10 mouse cellular contexts compared by ENCODE assay signal in the genomic region with DNA sequence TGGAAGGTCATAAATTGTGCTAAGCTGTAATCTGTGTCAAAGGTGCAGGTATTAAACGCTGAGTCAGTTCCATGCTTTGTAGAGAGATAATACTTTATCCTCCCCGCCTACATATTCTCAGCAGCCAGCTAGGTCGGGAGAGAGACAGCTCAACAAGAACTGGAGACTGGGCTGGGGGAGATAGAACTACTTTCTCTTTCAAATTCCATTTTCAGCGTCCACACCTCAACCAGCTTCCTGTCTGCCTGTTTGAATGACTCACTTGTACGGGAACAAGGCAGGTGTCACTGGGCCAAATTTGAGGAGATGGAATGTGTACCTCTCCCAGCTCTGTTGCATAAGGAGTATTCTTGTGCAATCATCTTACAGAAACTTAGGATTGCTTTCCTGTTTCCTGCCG.
DNase-seq lines count a peak whose midpoint lies in the region; ATAC-seq and TF ChIP-seq lines count a peak whose summit lies in the region.
"Had no signal": no experiment of that assay in that cellular context is flagged by ENCODE, and none has a peak within 500 bp of the region (broad histone marks: within the 10 kb centered on the region; RNA-seq: fewer than 3 reads in every experiment).

No protein-coding gene starts in this region.

- WGBS in lung, postnatal 0 days: 16% methylated on average over 6 of the region's 6 CpGs
- WGBS in hindbrain, embryonic 13.5 days: 62% methylated on average over 6 of the region's 6 CpGs
- WGBS in forebrain, embryonic 12.5 days: 59% methylated on average over 6 of the region's 6 CpGs

- no peaks in the 10 kb centered on the region for H3K27me3 ChIP-seq in lung, postnatal 0 days (replicated peaks; ENCODE audit: insufficient read depth, low read length)
- H3K27me3 ChIP-seq in hindbrain, embryonic 13.5 days: no peaks in the 10 kb centered on the region
- no peaks in the 10 kb centered on the region for H3K27me3 ChIP-seq in forebrain, embryonic 12.5 days
- H3K27me3 ChIP-seq: embryonic facial prominence, embryonic 12.5 days; liver, embryonic 13.5 days had no signal

- peak overlapping the region; percentile 31 for H3K4me3 ChIP-seq in gastrocnemius, adult 2 months
- H3K4me3 ChIP-seq in ES-E14 (ENCODE audit: insufficient read depth in 1 of 2, low read depth in 1 of 2, low read length in 2 of 2, poor library complexity in 1 of 2, severe bottlenecking in 1 of 2): no peak overlapping the region
- no peak overlapping the region; the same call in 1 of the 2 replicates for H3K4me3 ChIP-seq in lung, postnatal 0 days (ENCODE audit: low read depth, low read length)
- H3K4me3 ChIP-seq in hindbrain, embryonic 13.5 days: no peak overlapping the region
- no peak overlapping the region for H3K4me3 ChIP-seq in forebrain, embryonic 12.5 days (replicated peaks)
- H3K4me3 ChIP-seq: embryonic facial prominence, embryonic 12.5 days; liver, embryonic 13.5 days had no signal

- ATAC-seq in lung, postnatal 0 days: peak; percentile 92
- ATAC-seq in hindbrain, embryonic 13.5 days (ENCODE audit: low FRiP score): no peak
- ATAC-seq in forebrain, embryonic 12.5 days (ENCODE audit: low FRiP score): no peak

- H3K27ac ChIP-seq in gastrocnemius, adult 2 months: peak overlapping the region; percentile 50
- no peak overlapping the region for H3K27ac ChIP-seq in ES-E14 (ENCODE audit: insufficient read depth, low read depth, low read length, poor library complexity, severe bottlenecking)
- peak overlapping the region; percentile 63; the same call in 1 of the 2 replicates for H3K27ac ChIP-seq in lung, postnatal 0 days (ENCODE audit: low read length)
- H3K27ac ChIP-seq in hindbrain, embryonic 13.5 days: no peak overlapping the region
- H3K27ac ChIP-seq in forebrain, embryonic 12.5 days: no peak overlapping the region
- H3K27ac ChIP-seq: embryonic facial prominence, embryonic 12.5 days; liver, embryonic 13.5 days had no signal

- no peaks in the 10 kb centered on the region for H3K9me3 ChIP-seq in ES-E14 (ENCODE audit: control insufficient read depth, insufficient read depth, low read depth, low read length)
- H3K9me3 ChIP-seq in lung, postnatal 0 days (ENCODE audit: low read length): no peaks in the 10 kb centered on the region
- H3K9me3 ChIP-seq in hindbrain, embryonic 13.5 days: no peaks in the 10 kb centered on the region
- H3K9me3 ChIP-seq in forebrain, embryonic 12.5 days: no peaks in the 10 kb centered on the region
- H3K9me3 ChIP-seq: embryonic facial prominence, embryonic 12.5 days; liver, embryonic 13.5 days had no signal

- no peak for TF ChIP-seq CTCF in gastrocnemius, adult 2 months (IDR thresholded peaks at IDR 0.05)
- no peak for TF ChIP-seq CTCF in lung, postnatal 0 days (IDR thresholded peaks at IDR 0.05)

- TF ChIP-seq EP300 in lung, postnatal 0 days (IDR thresholded peaks at IDR 0.05): peak; percentile 95

- peaks cover 0 to 9% of the 10 kb centered on the region in 2 experiments; a peak in 1 of 4 replicates for H3K4me1 ChIP-seq in ES-E14 (ENCODE audit: control insufficient read depth in 2 of 2, insufficient read depth in 2 of 2, low read length in 2 of 2, poor library complexity in 1 of 2)
- 0 out of 2 replicates have a peak, but pooled peaks cover 3% of the 10 kb centered on the region for H3K4me1 ChIP-seq in lung, postnatal 0 days (ENCODE audit: insufficient read depth, low read depth, low read length)
- peaks cover 14% of the 10 kb centered on the region for H3K4me1 ChIP-seq in hindbrain, embryonic 13.5 days (replicated peaks)
- H3K4me1 ChIP-seq in forebrain, embryonic 12.5 days: peaks cover 31% of the 10 kb centered on the region
- H3K4me1 ChIP-seq: liver, embryonic 13.5 days had no signal

- no peaks in the 10 kb centered on the region for H3K36me3 ChIP-seq in ES-E14 (ENCODE audit: control insufficient read depth, insufficient read depth, low read length, poor library complexity, severe bottlenecking)
- no peaks in the 10 kb centered on the region for H3K36me3 ChIP-seq in lung, postnatal 0 days (ENCODE audit: insufficient read depth, low read length)
- no peaks in the 10 kb centered on the region for H3K36me3 ChIP-seq in hindbrain, embryonic 13.5 days
- no peaks in the 10 kb centered on the region for H3K36me3 ChIP-seq in forebrain, embryonic 12.5 days (replicated peaks)
- H3K36me3 ChIP-seq: embryonic facial prominence, embryonic 12.5 days; liver, embryonic 13.5 days had no signal

- peak overlapping the region; percentile 42 for H3K4me2 ChIP-seq in lung, postnatal 0 days (replicated peaks; ENCODE audit: low read depth, low read length)
- H3K4me2 ChIP-seq in hindbrain, embryonic 13.5 days: no peak overlapping the region
- no peak overlapping the region for H3K4me2 ChIP-seq in forebrain, embryonic 12.5 days
- H3K4me2 ChIP-seq: embryonic facial prominence, embryonic 12.5 days; liver, embryonic 13.5 days had no signal

- DNase-seq in gastrocnemius, adult 2 months: no peak
- DNase-seq in gastrocnemius, postnatal 14 days: no peak
- DNase-seq in ES-E14 (ENCODE audit: low read depth, low spot score): no peak
- peak; percentile 56 to 74 for DNase-seq in heart, adult 9 months (ENCODE audit: low spot score in 2 of 2)
- DNase-seq in lung, postnatal 0 days (ENCODE audit: low spot score): peak; percentile 93
- DNase-seq in cerebellum, postnatal 4 days (ENCODE audit: low spot score in 2 of 2): no peak
- DNase-seq: liver, embryonic 13.5 days had no signal

- H3K9ac ChIP-seq in ES-E14 (ENCODE audit: insufficient read depth, low read depth, low read length, poor library complexity, severe bottlenecking): no peak overlapping the region
- no peak overlapping the region for H3K9ac ChIP-seq in lung, postnatal 0 days (replicated peaks; ENCODE audit: low read depth)
- H3K9ac ChIP-seq in hindbrain, embryonic 13.5 days: no peak overlapping the region
- no peak overlapping the region for H3K9ac ChIP-seq in forebrain, embryonic 12.5 days
- H3K9ac ChIP-seq: embryonic facial prominence, embryonic 12.5 days; liver, embryonic 13.5 days had no signal

- in situ Hi-C loops in ES-E14 (cut with MboI; ENCODE audit: low sequenced_read_pairs in 2 of 2, unreplicated experiment in 2 of 2): no loop called here

- intact Hi-C loops in gastrocnemius, adult 2 months (cut with DNase I): no loop called here
- intact Hi-C loops in gastrocnemius, postnatal 14 days (cut with DNase I; ENCODE audit: low total_unique reads): no loop called here

TF ChIP-seq in ES-E14, 5 proteins besides CTCF, POLR2A, EP300 and RAD21:
- TF ChIP-seq ZC3H11A (IDR thresholded peaks at IDR 0.05; ENCODE audit: borderline replicate concordance, low read depth, low read length): no peak
- TF ChIP-seq MAFK (IDR thresholded peaks at IDR 0.05; ENCODE audit: insufficient read depth, low read depth, low read length): 0 out of 2 replicates have a peak, but pooled peaks have one; percentile 50
TF ChIP-seq in ES-E14: peak in this region for 1.

Comparison
In these comparisons a context has a peak if more than half of its experiments do, and no peak if none do; other contexts are left out.
1. DNase-seq: peak in heart, adult 9 months (2 of 2) and lung, postnatal 0 days (single experiment); none in gastrocnemius, adult 2 months (single experiment), gastrocnemius, postnatal 14 days (single experiment), ES-E14 (single experiment) and cerebellum, postnatal 4 days (0 of 2).
2. H3K27ac ChIP-seq: peak in gastrocnemius, adult 2 months (single experiment) and lung, postnatal 0 days (single experiment); none in ES-E14 (single experiment), hindbrain, embryonic 13.5 days (single experiment) and forebrain, embryonic 12.5 days (single experiment).